Mouse (Mus musculus) liver, embryonic 14.5 days (tissue): ENCODE measurements around the gene Gm20075.

Source experiments
- CTCF ChIP-seq: IDR thresholded peaks from 2 replicates; pipeline ENCODE4 v1.5.1; 2016; ENCODE audit warnings: antibody characterized with exemption, low read depth, control low read depth
- EP300 ChIP-seq: IDR thresholded peaks from 2 replicates; pipeline ENCODE4 v1.6.1; 2016; ENCODE audit warnings: antibody characterized with exemption, low read depth

GRCm38 (mm10) chr13:96090929-96091328 is 9.8 kb upstream of the Gm20075 start:
- TF ChIP-seq CTCF, result no peak
- TF ChIP-seq EP300, result no peak
